Mouse (Mus musculus) ES-Bruce4 (cell line): Measurements from ENCODE around the gene Stk4. TPM values are rescaled to one million over a fixed set of nuclear protein-coding genes. Genes with fewer than 3 reads are reported as not detected.

ENCODE experiments used
- H3K27ac ChIP-seq: 2 replicates; pipeline ENCODE4 v1.5.1; 2012; ENCODE audit warnings: low read length, inconsistent platforms; ENCODE audit not compliant: insufficient read depth
- H3K27me3 ChIP-seq: 2 replicates; pipeline ENCODE4 v1.6.1; 2012; ENCODE audit warnings: mild to moderate bottlenecking, low read length, inconsistent platforms; ENCODE audit not compliant: control insufficient read depth, poor library complexity, insufficient read depth, severe bottlenecking
- H3K36me3 ChIP-seq: 2 replicates; pipeline ENCODE4 v1.6.1; 2012; ENCODE audit warnings: inconsistent platforms, mild to moderate bottlenecking, low read length, moderate library complexity; ENCODE audit not compliant: control insufficient read depth, poor library complexity, insufficient read depth, severe bottlenecking
- H3K4me1 ChIP-seq: one replicate; pipeline ENCODE4 v1.8.1; 2011; ENCODE audit warnings: low read length; ENCODE audit not compliant: control insufficient read depth, insufficient read depth
- H3K4me3 ChIP-seq: 2 replicates; pipeline ENCODE4 v1.5.1; 2011; ENCODE audit warnings: low read depth, mild to moderate bottlenecking, low read length
- H3K9ac ChIP-seq: 2 replicates; pipeline ENCODE4 v1.6.1; 2012; ENCODE audit warnings: low read depth, mild to moderate bottlenecking, inconsistent platforms; ENCODE audit not compliant: poor library complexity, severe bottlenecking
- H3K9me3 ChIP-seq: replicated peaks from 2 replicates; pipeline ENCODE4 v1.6.1; 2012; ENCODE audit warnings: mild to moderate bottlenecking, low read length, inconsistent platforms; ENCODE audit not compliant: control insufficient read depth, poor library complexity, insufficient read depth, severe bottlenecking
- CTCF ChIP-seq: IDR thresholded peaks from one replicate; pipeline ENCODE4 v1.8.1; 2011; ENCODE audit warnings: low read depth, low read length
- EP300 ChIP-seq: IDR thresholded peaks from 2 replicates; pipeline ENCODE4 v1.6.1; 2011; ENCODE audit warnings: low read depth, low read length; ENCODE audit not compliant: insufficient read depth
- POLR2A ChIP-seq: IDR thresholded peaks from one replicate; pipeline ENCODE4 v1.8.1; 2011; ENCODE audit warnings: low read length; ENCODE audit not compliant: insufficient read depth
- polyA plus RNA-seq: library from polyadenylated mRNA; stranded (reverse); fragments of >200 nt; gene quantifications from 2 replicates; pipeline ENCODE4 v1.2.4, GENCODE M21; 2011; ENCODE audit warnings: low read depth; ENCODE audit not compliant: missing spikeins, insufficient read depth, insufficient read length

Stk4 gene
- polyA plus RNA-seq, 1 experiment = 74.8 TPM

DNA sequence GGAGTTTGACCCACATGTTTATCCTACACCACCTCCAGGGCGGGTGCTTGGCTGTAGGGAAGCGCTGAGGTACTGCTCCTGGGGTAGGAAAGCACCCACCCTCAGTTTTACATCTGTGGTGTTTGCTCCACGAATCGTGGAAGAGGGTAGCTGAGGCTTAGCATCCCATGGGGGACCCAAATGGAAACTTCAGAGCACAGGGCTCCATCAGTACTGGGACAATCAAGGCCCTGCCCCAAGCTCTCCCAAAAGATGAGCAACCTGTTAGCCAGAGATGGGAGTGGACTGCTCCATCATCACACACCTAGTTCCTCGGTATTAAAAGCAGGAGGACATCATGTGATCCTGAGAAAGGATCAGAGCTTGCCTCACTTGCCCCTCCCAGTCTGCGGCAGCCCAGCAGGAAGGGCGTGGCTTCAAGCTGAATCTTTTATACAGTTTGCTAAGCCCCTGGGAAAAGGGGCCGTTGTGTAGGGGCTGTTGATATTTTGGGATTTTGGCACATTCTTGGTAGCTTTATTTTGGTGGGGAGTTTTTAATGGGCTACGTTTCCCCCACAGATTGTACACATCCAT is 114.1 kb downstream of the Stk4 start:
- Histone ChIP-seq H3K36me3 (no peaks in the 10 kb centered on the region), H3K4me3 (no peak overlapping the region), H3K27me3 (no peaks in the 10 kb centered on the region), H3K4me1 (no peaks in the 10 kb centered on the region), H3K27ac (no peak overlapping the region), H3K9me3 (no peaks in the 10 kb centered on the region), H3K9ac (no peak overlapping the region)
- no peak for TF ChIP-seq EP300
- TF ChIP-seq CTCF = no peak
- no peak for TF ChIP-seq POLR2A

DNA sequence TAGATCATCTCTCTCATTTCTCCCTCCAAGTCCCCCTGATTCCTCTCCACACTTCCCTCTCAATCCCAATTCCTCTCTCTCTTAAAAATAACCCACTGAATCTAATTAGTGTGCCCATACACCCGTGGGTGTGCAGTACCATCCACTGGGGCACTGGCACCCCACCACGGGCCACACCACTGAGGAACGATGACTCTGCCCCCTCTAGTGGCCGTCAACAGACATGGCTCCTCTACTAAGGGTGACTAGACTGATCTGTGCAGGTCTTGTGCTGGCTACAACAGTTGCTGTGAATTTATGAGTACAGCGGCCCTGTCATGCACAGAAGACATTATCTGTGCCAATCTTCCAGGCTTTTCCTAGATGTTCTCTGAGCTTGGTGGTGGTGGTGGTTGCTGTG is 118.6 kb downstream of the Stk4 start:
- no peaks in the 10 kb centered on the region for H3K27me3 ChIP-seq
- H3K9me3 ChIP-seq = no peaks in the 10 kb centered on the region
- TF ChIP-seq CTCF = peak; percentile 80
- TF ChIP-seq POLR2A = no peak
- H3K4me1 ChIP-seq = peaks cover 1% of the 10 kb centered on the region
- H3K4me3 ChIP-seq = no peak overlapping the region
- no peak overlapping the region for H3K9ac ChIP-seq
- H3K36me3 ChIP-seq = no peaks in the 10 kb centered on the region
- H3K27ac ChIP-seq = no peak overlapping the region

DNA sequence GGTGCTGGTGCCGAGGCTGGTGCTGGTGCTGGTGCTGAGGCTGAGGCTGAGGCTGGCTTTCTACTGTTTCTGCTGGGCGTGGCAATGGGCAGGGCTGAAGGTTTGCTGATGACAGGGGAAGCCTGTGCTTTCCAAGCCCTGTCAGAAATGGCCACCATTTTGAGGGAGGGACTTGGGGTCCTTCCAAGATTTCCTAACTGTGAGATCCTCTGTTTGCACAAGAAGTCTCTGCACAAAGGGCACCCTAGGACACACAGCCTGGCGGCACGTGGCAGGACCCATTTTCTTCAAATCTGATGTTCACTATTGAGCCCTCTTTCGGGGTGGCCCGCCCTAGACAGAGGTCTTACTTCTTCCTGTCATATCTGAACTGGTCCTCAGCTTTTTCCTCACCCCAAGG is 120.5 kb downstream of the Stk4 start, which contains the start of gene Wfdc12:
Wfdc12 (minus strand) TSS at position 33 of the 400 bp plus-strand sequence.
- no peak for TF ChIP-seq POLR2A
- no peak for TF ChIP-seq EP300
- TF ChIP-seq CTCF = no peak
- peaks cover 1% of the 10 kb centered on the region for H3K4me1 ChIP-seq
- H3K36me3 ChIP-seq = no peaks in the 10 kb centered on the region
- no peak within 1 kb of the TSS for H3K9ac ChIP-seq
- H3K27me3 ChIP-seq = no peaks in the 10 kb centered on the region
- H3K9me3 ChIP-seq = no peaks in the 10 kb centered on the region
- no peak within 1 kb of the TSS for H3K4me3 ChIP-seq
- H3K27ac ChIP-seq = no peak within 1 kb of the TSS

DNA sequence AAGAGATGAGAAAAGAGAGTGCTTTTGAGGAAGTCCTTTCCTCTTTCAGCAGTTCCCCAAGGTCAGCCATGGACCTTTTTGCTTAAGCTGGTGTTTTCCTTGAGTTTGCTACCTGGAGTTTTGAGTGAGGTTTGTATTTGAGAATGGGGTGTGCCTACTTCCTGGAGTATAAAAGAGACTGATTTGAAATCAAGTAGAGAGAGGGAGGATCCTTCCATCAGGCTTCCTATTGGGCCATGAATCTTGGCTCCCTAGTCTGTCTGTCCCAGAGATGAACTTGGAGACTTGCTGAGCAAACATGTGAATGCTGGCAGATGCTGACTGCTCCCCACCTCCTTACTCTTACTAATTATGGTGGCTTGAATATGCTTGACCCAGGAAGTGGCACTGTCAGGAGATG is 122.2 kb downstream of the Stk4 start:
- peaks cover 1% of the 10 kb centered on the region for H3K4me1 ChIP-seq
- TF ChIP-seq EP300 (no peak), CTCF (no peak), POLR2A (no peak)
- no peaks in the 10 kb centered on the region for H3K27me3 ChIP-seq
- no peaks in the 10 kb centered on the region for H3K36me3 ChIP-seq
- H3K9ac ChIP-seq = no peak overlapping the region
- no peak overlapping the region for H3K27ac ChIP-seq
- no peak overlapping the region for H3K4me3 ChIP-seq
- H3K9me3 ChIP-seq = no peaks in the 10 kb centered on the region

DNA sequence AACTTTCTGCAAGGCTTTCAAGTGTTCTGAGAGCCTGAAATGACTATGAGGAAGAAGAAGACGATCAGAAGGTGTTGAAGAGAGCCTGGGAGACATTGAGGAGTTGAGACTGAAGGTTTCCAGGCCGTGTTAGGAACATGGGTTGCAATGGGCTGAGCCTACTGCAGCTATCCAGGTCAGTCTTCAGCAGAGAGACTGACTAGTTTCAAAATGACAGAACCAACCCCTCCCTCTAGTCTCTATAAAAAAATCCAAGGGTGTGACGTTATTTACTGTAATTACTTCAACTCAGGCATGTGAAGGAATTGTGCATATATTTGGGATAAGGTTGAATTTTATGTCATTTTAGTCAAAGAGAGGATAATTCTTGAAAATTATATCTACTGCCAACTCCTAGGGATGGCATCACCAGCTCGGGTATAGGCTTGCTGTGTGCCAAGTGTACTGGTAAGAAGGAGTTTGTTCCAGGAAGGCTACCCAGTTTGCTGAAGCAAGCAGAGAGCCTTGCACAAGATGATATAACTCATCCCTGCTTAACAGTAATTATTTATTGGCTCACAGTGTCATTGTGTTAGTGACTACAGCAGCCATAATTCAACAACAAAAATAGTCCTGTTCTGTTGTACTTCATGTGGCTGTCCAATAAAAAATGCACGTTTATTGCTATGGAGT is 125.0 kb downstream of the Stk4 start:
- Histone ChIP-seq H3K36me3 (no peaks in the 10 kb centered on the region), H3K9ac (no peak overlapping the region), H3K9me3 (no peaks in the 10 kb centered on the region), H3K4me3 (no peak overlapping the region), H3K4me1 (peaks cover 1% of the 10 kb centered on the region), H3K27me3 (no peaks in the 10 kb centered on the region), H3K27ac (no peak overlapping the region)
- TF ChIP-seq CTCF (no peak), EP300 (no peak), POLR2A (no peak)

DNA sequence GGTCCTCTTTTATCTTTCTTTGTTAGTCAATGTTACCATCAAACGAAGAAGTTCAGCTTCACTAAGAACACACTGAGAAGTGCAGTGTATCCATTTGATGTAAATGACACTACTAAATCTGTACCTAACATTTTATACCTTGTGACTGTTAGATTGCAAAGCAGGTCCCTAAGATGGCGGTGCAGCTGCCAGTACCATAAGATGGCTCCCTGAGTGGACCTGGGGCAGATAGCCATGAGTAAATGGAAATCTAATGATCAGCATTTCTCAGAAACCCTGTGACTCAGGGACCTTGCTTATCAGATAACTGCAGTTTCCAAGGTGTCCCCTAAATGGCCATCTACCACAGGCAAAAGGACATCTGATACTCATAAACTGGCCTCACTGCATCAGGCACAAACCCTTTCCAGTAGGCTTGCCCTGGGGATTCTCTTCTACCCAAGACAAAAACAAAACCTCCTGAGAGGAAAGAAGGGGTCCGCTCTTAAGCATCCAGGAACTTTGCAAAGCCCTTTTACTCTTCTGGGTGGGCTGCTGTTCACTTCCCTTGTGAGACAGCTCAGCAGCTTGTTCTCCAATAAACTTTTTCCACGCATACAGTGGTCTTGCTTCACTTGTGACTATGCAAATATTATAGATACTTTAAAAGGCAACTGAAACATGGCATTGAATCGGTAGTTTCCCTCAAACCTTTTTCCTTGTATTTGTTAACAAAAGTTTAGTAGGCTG is 126.0 kb downstream of the Stk4 start:
- H3K4me1 ChIP-seq = no peaks in the 10 kb centered on the region
- no peak overlapping the region for H3K9ac ChIP-seq
- no peaks in the 10 kb centered on the region for H3K36me3 ChIP-seq
- H3K9me3 ChIP-seq = no peaks in the 10 kb centered on the region
- no peaks in the 10 kb centered on the region for H3K27me3 ChIP-seq
- no peak overlapping the region for H3K4me3 ChIP-seq
- H3K27ac ChIP-seq = no peak overlapping the region
- no peak for TF ChIP-seq EP300
- no peak for TF ChIP-seq CTCF
- TF ChIP-seq POLR2A = no peak
